Mouse (Mus musculus): ENCODE results near the gene Tulp3.

DNA sequence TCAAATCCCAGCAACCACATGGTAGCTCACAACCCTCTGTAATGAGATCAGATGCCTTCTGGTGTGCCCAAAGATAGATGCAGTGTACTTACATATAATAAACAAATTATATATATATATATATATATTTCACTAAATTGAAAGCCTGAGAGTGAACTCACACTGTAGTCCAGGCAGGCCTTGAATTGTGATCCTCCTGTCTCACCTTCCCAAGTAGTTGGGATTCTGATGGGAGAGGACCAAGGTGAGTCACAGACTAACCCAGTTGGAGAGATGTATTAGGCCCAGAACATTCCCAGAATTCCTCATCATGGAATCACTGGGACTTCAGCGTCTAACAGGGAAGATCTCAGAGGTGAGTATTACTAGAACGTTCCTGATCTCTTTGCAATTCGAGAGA lies 43.3 kb upstream of the Tulp3 start, which contains the start of gene Nrip2:
- TF ChIP-seq CTCF (IDR thresholded peaks at IDR 0.05; ENCODE audit: low read depth, low read length), result no peak
- no peak for TF ChIP-seq GATA1 (IDR thresholded peaks at IDR 0.05; ENCODE audit: borderline replicate concordance, low read length)
- TF ChIP-seq POLR2AphosphoS5 (IDR thresholded peaks at IDR 0.05; ENCODE audit: insufficient replicate concordance, low read depth, low read length), result no peak
- no peak for TF ChIP-seq TAL1 (conservative IDR thresholded peaks at IDR 0.05; ENCODE audit: low read depth, low read length)
- TF ChIP-seq GATA2 (IDR thresholded peaks at IDR 0.05; ENCODE audit: borderline replicate concordance, low read depth, low read length), result no peak
